Mouse (Mus musculus) gastrocnemius, postnatal 10 days (tissue): ENCODE measurements at regions not wholly inside any gene's neighbourhood (a gene's known extent, or its start where the extent isn't known, plus 50 kb on each side); places are given as distances from the start of the nearest gene placed in this dataset.

Experiments used
- DNase-seq: peaks from one replicate; pipeline ENCODE4 v3.0.0; 2021; ENCODE audit warnings: mixed read lengths

GRCm38 (mm10) chr2:9435155-9435872 lies 445.7 kb upstream of the 4930412O13Rik start:
- no peak for DNase-seq

GRCm38 (mm10) chr2:9443103-9443502 lies 437.9 kb upstream of the 4930412O13Rik start:
- DNase-seq = no peak

GRCm38 (mm10) chr2:9445826-9446225 lies 435.2 kb upstream of the 4930412O13Rik start:
- DNase-seq = no peak

- DNase-seq = no peak
Observed at GRCm38 (mm10) chr2:9464413-9464812, 416.6 kb upstream of the 4930412O13Rik start.

- DNase-seq = no peak
Observed at GRCm38 (mm10) chr2:9464818-9465217, 416.2 kb upstream of the 4930412O13Rik start.

GRCm38 (mm10) chr2:9467573-9467972 lies 413.5 kb upstream of the 4930412O13Rik start:
- no peak for DNase-seq

GRCm38 (mm10) chr2:9468651-9469050 lies 412.4 kb upstream of the 4930412O13Rik start:
- no peak for DNase-seq

GRCm38 (mm10) chr2:9481678-9482345 lies 399.2 kb upstream of the 4930412O13Rik start:
- no peak for DNase-seq

GRCm38 (mm10) chr2:9487381-9487914 lies 393.6 kb upstream of the 4930412O13Rik start:
- no peak for DNase-seq

- no peak for DNase-seq
Observed at GRCm38 (mm10) chr2:9493606-9494145, 387.4 kb upstream of the 4930412O13Rik start.

GRCm38 (mm10) chr2:9520045-9520444 lies 361.0 kb upstream of the 4930412O13Rik start:
- no peak for DNase-seq

- DNase-seq = no peak
Observed at GRCm38 (mm10) chr2:9525910-9526309, 355.1 kb upstream of the 4930412O13Rik start.

GRCm38 (mm10) chr2:9535141-9535658 lies 345.9 kb upstream of the 4930412O13Rik start:
- no peak for DNase-seq

GRCm38 (mm10) chr2:9547771-9548590 lies 333.1 kb upstream of the 4930412O13Rik start:
- no peak for DNase-seq

- no peak for DNase-seq
Observed at GRCm38 (mm10) chr2:9553313-9553712, 327.7 kb upstream of the 4930412O13Rik start.

- DNase-seq = no peak
Observed at GRCm38 (mm10) chr2:9564487-9565043, 316.5 kb upstream of the 4930412O13Rik start.

- DNase-seq = no peak
Observed at GRCm38 (mm10) chr2:9569220-9569619, 311.8 kb upstream of the 4930412O13Rik start.

- DNase-seq = no peak
Observed at GRCm38 (mm10) chr2:9574196-9574595, 306.9 kb upstream of the 4930412O13Rik start.

GRCm38 (mm10) chr2:9574651-9575050 lies 306.4 kb upstream of the 4930412O13Rik start:
- no peak for DNase-seq

- no peak for DNase-seq
Observed at GRCm38 (mm10) chr2:9577868-9578267, 303.2 kb upstream of the 4930412O13Rik start.

- no peak for DNase-seq
Observed at GRCm38 (mm10) chr2:9587389-9587788, 293.7 kb upstream of the 4930412O13Rik start.

- DNase-seq = no peak
Observed at GRCm38 (mm10) chr2:9589200-9589599, 291.9 kb upstream of the 4930412O13Rik start.
